Mouse (Mus musculus) ES-CJ7 (cell line): ENCODE data around the gene Rnf11.

Experiments used
- DNase-seq: peaks from one replicate; pipeline ENCODE4 v3.0.0; 2011; ENCODE audit warnings: low read depth, low spot score

The Rnf11 gene

DNA sequence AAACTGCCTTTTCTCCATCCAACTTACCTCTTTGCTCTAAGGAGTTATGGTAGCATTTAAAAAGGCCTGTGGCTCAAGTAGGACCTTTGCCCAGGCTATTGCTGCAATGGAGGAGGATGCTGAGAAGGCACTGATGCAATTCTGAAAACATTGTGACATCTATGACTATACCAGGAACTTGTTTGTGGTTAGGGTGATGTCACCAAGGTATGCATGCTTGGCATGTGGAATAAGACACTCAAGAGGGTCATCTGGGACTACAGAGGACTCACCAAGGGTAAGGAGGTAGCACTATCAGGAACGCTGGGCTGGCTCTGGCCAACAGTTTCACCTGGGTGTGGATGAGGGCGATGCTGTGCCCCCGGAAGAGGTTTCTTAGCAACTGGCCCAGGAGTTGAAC lies at the start of gene Rnf11:
Rnf11 (minus strand) TSS at position 108 of the 400 bp plus-strand sequence.
- no peak for DNase-seq

DNA sequence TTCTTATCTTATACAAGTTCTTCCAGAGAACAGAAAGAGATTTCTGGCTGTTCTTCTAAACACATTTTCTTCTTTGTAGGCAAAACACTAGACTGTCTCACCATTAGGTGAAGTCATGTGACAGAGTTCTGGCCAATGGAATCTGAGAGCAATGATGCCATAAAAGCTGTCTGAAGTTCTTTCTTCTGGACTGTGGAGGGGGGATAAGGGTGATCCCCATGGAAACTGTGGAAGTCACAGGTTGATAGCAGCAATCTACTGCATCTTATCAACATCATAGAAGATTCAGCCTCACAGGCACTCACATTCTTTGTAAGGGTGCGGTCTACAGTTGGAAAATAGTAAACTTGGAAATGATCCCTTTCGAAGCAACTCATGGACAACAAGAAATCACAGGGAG lies 46.6 kb upstream of the Rnf11 start, which contains the start of gene 4930522H14Rik:
4930522H14Rik (minus strand) TSS at position 187 of the 400 bp plus-strand sequence.
- DNase-seq: no peak

DNA sequence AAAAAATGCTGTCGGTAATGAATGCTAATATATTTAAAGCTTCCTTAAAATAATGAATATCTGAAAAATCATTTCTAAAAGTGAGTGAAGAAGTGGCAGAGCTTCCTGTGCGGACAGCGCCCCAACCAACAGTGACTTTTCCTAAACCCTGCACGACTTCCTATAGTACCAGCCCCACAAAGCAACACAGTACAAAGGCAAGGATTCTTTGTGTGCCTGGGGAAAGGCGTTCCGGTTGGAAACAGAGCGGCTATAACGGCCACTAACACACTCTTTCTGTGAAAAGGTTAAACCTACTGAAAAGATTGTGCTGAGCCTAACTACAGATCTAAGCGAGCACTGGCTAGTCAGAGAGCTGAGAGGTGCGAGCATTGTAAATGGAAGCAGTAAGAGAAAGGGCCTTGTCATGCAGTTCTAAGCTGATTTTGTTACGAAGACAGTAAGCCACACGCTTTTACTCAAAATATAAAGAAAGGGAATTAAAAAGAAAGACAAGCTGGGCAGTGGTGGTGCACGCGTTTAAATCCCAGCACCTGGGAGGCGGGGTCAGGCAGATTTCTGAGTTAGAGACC lies 45.8 kb upstream of the Rnf11 start:
- DNase-seq: no peak

DNA sequence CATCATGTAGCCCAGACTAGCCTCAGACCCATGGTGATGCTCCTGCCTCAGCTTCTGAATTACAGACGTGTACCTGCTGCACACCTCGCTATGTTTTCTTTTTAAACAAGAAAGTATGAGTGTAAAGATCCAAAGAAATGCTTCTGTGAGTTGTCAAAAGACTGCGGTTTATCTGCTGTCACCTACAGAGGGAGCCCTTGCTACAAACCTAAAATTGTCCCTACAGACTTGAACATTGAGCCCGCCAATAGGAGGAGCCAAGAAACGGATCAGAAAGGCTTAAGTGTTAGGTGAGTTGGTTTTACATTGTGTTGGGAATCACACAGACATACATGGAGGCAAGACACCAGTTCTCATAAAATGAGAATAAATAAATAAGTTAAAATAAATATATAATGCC lies 20.4 kb upstream of the Rnf11 start:
- peak; percentile 75 for DNase-seq

DNA sequence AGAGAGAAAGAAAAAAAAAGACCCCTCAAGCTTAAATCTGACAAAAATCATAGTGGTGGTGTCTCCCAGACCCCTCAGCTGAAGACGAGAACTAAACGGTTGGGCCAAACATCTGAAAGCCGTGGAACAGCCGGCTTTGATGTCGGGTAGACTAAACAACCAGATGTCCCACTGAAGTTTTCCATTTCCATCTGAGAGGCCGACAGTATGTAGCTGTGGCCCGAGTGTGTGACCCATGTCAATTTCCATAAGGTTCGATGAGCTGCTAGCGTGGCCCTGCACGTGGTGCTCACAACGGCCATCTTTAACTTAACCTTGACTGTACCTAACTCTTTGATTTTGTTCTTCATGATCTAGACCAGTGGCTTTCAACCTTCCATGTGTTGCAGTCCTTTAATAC lies 13.9 kb upstream of the Rnf11 start:
- no peak for DNase-seq

DNA sequence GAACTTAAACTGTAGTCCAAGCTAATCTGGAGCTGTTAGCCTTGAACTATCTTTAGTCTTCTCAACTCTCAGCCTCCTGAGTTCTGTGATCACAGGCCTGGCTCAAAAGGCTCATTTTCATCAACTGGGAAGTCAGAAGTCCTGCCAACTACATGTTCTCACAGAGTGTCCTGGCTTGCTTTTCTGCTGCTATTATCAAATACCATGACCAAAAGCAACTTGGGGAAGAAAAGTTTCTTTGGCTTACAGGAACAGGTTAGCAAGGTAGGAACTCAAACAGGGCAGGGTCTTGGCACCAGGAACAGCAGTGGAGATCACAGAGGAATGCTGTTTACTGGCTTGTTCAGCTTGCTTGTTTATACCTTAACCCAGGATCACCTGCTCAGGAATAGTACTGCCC lies 9.1 kb upstream of the Rnf11 start:
- DNase-seq: no peak

DNA sequence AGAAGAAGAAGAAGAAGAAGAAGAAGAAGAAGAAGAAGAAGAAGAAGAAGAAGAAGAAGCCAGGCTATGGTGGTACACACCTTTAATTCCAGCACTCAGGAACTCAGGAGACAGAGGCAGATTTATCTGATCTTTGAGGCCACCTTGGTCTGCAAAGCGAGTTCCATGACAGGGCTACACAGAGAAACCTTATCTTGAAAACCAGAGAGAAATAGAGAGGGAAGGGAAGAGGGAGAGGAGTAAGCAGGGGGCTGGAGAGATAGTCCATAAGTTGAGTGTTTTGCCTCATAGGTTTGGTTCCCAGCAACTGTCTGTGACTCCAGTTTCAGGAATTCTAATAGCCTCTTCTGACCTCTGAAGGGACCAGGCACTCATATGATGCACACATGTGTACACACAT lies 4.3 kb upstream of the Rnf11 start:
- no peak for DNase-seq

DNA sequence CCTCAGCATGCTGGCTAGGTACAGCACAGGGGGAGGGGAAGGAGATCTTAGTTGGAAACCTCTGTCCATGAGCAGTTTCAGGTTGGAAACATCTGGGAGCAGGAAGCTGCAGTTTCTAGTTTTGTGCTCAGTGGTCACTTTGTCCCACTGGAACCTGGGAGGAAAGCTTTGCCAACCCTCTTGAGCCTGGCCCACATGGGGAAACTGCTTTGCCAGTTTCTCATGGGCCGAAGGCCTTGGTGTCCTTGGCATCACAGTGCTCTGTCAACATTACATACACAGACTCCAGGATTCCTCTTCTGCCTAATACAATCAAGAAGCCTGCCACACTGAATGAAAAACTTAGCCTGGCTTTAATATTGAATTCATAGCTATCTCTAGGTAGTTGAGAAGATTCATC lies 1.8 kb downstream of the Rnf11 start:
- no peak for DNase-seq

DNA sequence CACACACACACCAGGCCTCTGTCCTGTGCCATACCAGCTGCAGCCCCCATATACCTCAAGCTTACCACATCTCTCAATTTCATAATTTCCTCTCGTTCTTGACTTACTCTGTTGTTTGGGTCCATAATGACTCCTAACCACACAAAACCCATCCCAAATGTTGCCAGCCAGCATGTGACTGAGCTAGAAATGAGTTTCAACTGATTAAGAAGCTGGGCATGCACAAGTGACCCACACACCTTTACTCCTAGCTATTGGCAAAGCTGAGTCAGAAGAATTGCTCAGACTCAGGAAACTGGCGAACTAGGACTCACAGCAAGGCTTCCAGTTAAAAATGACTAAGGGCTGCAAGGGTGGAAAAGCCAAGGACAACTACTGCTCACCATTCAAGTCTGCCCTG lies 3.1 kb downstream of the Rnf11 start:
- DNase-seq: no peak

DNA sequence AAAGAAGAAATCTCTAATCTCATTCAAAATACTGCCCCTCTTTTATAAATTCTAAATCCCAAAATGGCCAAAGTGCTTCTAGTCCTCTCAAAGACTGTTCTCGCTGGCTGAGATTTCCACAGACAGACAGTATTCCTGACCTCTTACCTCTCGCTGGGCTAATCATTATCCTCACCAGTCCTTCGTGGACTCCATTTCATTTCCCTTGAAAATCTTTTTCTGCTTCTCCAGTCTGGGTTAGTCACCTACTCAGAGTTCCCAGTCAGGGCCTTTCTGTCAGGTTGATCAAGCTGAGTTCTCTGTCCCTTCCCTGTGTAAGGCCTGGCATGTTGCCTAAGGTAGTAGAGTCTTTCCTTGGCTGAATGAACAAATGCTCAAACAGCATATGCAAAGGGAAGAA lies 7.1 kb downstream of the Rnf11 start:
- no peak for DNase-seq

DNA sequence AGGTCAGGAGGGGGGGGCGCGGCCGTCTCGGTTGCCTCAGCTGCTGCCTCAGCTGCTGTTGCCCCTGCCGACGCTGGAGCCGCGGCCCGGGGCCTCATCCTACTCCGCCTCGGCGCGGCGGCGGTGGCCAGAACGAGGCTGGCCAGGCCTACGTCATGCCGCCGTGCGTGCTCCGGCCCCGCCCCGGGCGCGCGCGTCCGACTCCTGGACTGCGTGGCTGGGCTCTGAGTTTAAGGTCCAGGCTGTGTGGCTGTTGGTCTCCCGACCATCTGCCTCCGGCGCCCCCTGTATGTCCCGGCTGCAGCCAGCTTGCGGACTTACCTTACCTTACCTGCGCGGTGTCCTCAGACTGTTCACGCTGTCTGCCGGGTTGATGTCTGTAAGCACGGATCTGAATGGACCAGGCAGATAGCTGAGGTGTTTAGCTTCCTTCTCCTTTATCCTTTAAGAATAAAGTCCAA lies 7.9 kb downstream of the Rnf11 start:
- peak; percentile 80 for DNase-seq

DNA sequence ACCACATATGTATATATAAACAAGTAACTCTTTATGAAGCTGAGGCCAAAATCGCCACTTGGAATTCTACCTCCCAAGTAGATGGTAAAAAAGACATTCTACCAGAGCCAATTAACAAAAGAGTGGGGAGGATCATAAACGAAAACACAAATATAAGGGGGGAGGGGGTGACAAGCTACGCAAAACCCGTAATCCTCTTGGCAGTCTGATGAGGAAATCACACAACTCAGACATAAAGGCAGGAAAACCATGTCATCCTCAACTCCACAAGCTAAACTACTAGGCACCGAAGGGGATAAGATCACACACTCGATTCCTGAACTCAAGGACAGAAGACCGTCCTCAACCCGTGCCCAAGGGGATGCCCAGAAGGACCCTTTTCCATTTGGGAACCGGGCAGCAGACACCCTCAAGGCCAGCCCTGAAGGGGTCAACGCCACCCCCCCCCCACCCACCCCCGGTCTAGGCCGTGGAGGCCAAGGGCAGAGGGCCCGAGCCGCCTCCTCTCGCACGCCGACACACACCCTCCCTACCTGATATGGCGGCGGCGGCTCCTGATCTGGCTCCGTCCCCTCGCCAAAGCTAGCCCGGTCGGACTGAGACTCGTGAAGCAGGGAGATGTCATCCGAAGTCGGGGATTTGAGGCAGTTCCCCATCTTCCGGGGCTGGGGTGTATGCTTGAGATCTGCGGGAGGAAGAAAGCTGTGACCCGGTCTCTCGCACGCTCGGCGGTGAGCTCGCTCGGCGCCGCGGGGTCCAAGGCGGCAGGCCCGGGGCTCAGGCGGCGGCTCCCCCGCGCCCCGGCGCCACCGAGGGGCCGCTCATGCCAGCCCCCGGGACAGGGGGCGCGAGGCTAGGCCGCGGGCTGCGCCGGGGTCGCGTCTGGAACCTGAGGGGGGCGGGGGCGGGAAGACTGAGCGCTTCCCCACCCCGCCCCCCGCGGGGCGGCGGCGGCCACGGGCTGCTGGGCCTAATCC lies 8.7 kb downstream of the Rnf11 start:
- peak; percentile 38 for DNase-seq

DNA sequence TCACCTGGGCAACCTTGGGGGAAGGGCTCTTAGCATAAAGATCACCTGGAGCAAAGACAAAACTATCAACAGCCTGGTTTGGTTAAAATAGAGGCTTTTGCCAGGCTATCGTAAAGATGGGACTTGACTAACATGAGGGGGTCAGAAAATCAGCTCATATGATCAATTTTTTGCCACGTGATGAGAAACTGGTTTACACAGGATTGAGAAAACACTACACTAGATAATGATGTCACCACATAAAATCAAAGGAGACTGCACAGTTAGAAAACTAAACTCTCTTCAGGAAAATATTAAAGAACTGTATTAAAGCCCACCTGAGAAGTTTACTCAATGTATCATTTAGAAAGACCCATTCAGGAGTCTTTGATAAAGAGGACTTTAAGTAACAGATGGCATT lies 9.4 kb downstream of the Rnf11 start:
- no peak for DNase-seq

DNA sequence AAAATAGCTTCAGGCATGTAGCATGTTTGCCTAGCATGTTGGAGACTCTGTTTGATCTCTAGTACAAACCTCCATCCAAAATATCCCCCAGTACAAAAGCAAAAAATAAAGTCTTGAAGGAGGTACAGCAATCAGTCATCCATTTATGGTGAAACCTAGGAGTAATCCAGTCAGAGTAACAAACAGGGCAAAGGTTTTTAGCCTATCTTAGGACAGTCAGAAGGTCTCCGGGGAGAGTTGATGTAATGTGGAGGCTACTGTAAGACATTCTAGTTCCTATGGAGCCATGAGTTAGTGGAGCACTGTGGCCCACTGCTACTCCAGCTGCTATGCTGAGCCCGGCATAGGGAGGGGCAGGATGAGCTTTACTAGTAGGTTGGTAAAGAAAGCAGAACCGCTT lies 12.0 kb downstream of the Rnf11 start:
- no peak for DNase-seq

DNA sequence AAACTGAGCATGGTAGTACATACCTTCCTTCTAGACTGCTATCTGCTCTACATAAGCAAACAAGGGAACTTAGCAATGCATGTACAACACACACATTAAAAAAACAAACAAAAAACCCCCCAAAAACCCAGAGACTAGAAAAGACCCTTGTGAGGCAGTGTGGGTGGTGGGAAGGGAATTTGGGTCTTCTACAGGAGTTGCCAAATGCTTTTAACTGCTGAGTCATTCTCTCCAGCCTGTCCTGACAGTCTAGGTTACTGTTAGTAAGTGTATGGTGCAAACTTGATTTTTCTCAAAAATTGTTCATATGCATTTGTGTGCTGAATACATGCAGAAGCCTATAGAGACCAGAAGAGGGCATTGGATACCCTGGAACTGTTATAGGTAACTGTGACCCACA lies 12.9 kb downstream of the Rnf11 start:
- DNase-seq: no peak

DNA sequence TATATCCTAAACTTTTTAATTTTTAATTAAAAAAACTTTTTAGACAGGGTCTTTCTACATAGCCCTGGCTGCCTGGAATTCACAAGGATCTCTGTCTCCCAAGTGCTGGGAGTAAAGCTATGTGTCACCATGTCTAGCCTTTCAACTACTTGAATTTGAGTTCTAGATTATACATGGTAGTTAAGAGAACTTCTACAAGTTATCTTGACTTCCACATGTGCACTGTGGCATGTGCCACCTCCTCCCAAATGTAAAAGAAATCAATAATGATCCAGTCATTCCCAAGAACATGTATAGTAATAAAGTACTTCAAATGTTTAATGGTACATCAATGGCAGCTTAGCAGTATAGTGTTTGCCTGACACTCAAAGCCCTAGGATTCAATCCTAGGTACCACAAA lies 16.8 kb downstream of the Rnf11 start:
- no peak for DNase-seq

DNA sequence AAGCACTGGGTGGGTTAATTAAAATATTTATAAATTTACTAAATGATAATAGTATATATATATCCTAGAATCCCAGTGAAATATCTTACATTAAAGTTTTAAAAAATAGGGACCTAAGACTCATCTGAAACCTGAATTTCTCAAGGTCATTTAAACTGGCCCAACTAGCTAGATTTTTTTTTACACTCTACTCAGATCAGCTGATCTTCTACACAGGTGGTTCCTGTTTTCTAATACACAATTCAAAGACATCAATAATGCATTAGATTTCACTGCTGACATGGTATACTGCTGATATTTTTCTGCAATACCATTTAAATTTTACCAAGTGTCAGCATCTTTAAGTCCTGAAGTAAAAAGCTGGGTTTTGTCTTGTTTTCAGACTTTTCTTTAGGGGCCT lies 20.6 kb downstream of the Rnf11 start:
- no peak for DNase-seq

DNA sequence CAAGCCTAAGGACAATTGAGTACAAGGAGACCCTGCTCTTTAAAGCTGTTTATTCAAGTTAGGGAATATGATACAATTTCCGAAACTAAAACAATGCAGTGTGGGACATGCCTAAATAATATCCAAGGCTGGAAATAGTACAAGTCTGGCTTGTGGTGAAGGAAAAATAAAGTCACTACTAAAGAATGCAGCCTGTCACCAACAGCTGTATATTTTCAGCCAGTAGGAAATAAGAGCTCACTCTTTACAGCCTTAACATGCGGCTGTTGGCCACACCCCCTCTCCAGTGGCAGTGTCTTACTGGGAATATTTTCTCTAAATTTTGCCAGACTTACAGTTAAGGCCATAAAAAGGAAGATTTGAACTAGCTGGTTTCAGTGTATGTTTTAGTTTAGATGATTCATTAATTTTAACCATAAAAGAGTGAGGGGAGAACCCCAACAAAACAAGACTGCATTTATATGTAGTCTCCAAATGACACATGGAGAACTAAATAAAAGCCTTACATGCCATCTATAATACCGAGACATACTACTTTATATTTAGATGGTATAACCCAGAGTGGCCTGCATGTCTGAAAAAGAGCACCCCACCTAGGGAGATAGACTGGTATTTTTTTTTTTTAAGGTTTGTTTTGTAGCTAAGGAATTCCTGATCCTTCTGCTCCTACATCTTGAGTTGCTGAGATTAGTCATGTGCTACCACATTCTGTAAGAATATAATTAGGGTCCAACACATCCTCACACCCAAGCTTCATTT lies 23.9 kb downstream of the Rnf11 start:
- DNase-seq: no peak

DNA sequence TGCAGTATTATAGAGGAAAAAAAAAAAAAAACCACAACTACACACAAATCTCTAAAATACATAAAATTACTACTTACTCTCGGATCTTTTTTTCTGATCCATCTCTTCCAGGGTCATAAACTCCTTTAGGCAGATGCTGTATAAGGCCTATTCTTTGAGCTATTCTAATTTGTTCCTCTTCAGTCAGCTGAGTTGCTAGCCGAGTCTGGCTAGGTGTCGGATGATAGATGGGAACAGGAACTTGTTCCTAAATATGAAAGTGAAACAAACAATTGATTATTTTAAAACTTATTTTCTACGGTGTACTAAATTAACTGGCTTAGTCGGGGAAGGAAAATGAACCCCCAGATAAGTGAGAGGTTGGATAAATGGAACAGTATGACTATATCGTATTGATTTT lies 27.7 kb downstream of the Rnf11 start:
- DNase-seq: no peak

DNA sequence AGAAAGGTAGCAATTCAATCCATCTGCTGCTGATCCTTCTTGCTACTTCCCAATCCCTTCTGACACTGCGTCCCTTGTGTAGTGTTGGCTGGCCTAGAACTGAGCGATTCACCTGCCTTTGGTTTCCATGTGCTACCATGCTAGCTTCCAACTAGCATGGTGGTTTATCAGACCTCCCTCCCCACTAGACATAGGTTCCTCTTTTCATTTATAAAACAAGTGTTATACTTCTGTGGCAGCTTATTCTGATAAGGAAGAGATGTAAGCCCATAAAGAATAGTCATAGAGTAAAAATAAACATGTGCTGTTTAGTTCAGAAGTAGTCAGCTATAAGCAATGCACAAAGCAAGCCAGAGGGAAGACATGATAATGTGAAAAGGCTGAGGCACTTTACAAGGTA lies 36.0 kb downstream of the Rnf11 start:
- DNase-seq: no peak

DNA sequence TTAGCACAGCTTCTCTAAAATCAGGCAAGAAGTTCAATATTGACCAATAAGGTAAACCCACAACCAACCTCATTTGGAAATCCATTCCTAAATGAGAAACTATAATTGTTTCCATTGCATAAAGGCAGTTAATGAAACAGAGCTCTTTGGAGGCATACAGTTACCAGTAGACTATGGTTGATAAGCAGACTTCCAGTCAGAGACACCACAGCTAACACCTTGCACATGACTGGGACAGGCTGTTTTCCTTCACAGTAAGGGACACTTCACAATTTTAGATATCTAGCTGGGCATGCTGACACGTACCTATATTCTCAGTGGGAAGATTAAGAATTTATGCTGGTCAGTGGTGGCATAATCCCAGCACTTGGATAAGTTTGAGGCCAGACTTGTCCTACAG lies 38.6 kb downstream of the Rnf11 start:
- no peak for DNase-seq

DNA sequence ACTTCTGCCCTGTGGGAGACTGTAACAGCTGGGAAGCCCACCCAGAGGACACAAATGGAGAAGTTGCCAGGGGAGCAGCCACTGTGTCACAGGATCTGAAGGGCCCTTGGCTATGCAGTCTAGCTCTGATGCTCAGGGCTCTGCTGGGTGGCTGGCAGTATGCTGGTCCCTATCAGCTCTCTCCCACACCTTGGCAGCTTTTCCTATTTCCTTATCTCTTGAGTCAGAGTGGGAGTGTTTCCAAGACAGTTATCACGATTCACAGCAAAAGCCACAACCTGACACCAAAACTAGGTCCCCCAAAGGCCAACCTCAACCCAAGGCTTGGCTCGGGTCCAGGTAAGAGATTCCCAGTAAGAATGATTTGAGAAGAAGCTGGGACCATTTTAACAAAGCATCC lies 39.1 kb downstream of the Rnf11 start:
- DNase-seq: no peak
